In genomic region chr9:46889933-46890662, GRCm38 (mm10) we compare ENCODE assay signal across 18 mouse cellular contexts.
DNase-seq lines count a peak whose midpoint lies in the region; ATAC-seq and TF ChIP-seq lines count a peak whose summit lies in the region.
"Had no signal": no experiment of that assay in that cellular context is flagged by ENCODE, and none has a peak within 500 bp of the region (broad histone marks: within the 10 kb centered on the region; RNA-seq: fewer than 3 reads in every experiment).

No protein-coding gene starts in this region.

- H3K27me3 ChIP-seq in embryonic facial prominence, embryonic 14.5 days (replicated peaks; ENCODE audit: control insufficient read depth, insufficient read depth, low read length) = no peaks in the 10 kb centered on the region
- H3K27me3 ChIP-seq: embryonic facial prominence, embryonic 13.5 days; lung, embryonic 15.5 days; megakaryocyte, embryonic 14.5 days had no signal

- peak overlapping the region; percentile 86 for H3K27ac ChIP-seq in layer of hippocampus, adult 2 months
- no peak overlapping the region for H3K27ac ChIP-seq in embryonic facial prominence, embryonic 14.5 days (replicated peaks; ENCODE audit: low read depth, low read length)
- H3K27ac ChIP-seq in olfactory bulb, adult 2 months (ENCODE audit: insufficient read depth, low read depth, low read length) = peak overlapping the region; percentile 57; the same call in 1 of the 2 replicates
- H3K27ac ChIP-seq: embryonic facial prominence, embryonic 13.5 days; lung, embryonic 15.5 days had no signal

- H3K4me2 ChIP-seq in embryonic facial prominence, embryonic 14.5 days (ENCODE audit: low read depth, low read length) = no peak overlapping the region
- H3K4me2 ChIP-seq: embryonic facial prominence, embryonic 13.5 days; heart, embryonic 11.5 days; liver, embryonic 11.5 days; lung, embryonic 15.5 days had no signal

- TF ChIP-seq CTCF in layer of hippocampus, adult 2 months (conservative IDR thresholded peaks at IDR 0.05) = no peak
- TF ChIP-seq CTCF in olfactory bulb, adult 2 months (IDR thresholded peaks at IDR 0.05; ENCODE audit: insufficient read depth, low read depth, low read length) = no peak

- WGBS in embryonic facial prominence, embryonic 14.5 days = 73% methylated on average over 4 of the region's 4 CpGs
- WGBS in olfactory bulb, adult 2 months = 79% methylated on average over 4 of the region's 4 CpGs

- no peak overlapping the region for H3K4me3 ChIP-seq in layer of hippocampus, adult 2 months
- no peak overlapping the region for H3K4me3 ChIP-seq in embryonic facial prominence, embryonic 14.5 days (ENCODE audit: low read depth, low read length)
- H3K4me3 ChIP-seq in olfactory bulb, adult 2 months (ENCODE audit: insufficient read depth, low read depth, low read length) = no peak overlapping the region
- H3K4me3 ChIP-seq: embryonic facial prominence, embryonic 13.5 days; lung, embryonic 15.5 days; megakaryocyte, embryonic 14.5 days had no signal

- H3K9me3 ChIP-seq in embryonic facial prominence, embryonic 14.5 days (ENCODE audit: control insufficient read depth, low read length) = no peaks in the 10 kb centered on the region
- H3K9me3 ChIP-seq: embryonic facial prominence, embryonic 13.5 days; lung, embryonic 15.5 days had no signal

- no peak overlapping the region for H3K9ac ChIP-seq in embryonic facial prominence, embryonic 14.5 days (ENCODE audit: low read depth, low read length)
- H3K9ac ChIP-seq: embryonic facial prominence, embryonic 13.5 days; lung, embryonic 15.5 days had no signal

- ATAC-seq in embryonic facial prominence, embryonic 14.5 days (ENCODE audit: low read depth) = no peak
- no peak for ATAC-seq in monocyte, adult 5-6 weeks (replicated peaks; ENCODE audit: insufficient number of reproducible peaks, low FRiP score, low TSS enrichment, poor library complexity, severe bottlenecking)
- ATAC-seq: CD4-positive, CD25-positive, alpha-beta regulatory T cell, adult 4 months; Patski had no signal

- no peaks in the 10 kb centered on the region for H3K4me1 ChIP-seq in embryonic facial prominence, embryonic 14.5 days (ENCODE audit: control insufficient read depth, insufficient read depth, low read length)
- no peaks in the 10 kb centered on the region for H3K4me1 ChIP-seq in olfactory bulb, adult 2 months (ENCODE audit: control insufficient read depth, insufficient read depth, low read length)
- H3K4me1 ChIP-seq: embryonic facial prominence, embryonic 13.5 days; lung, embryonic 15.5 days; megakaryocyte, embryonic 14.5 days had no signal

- no peaks in the 10 kb centered on the region for H3K36me3 ChIP-seq in embryonic facial prominence, embryonic 14.5 days (ENCODE audit: control insufficient read depth, insufficient read depth, low read length)
- H3K36me3 ChIP-seq: embryonic facial prominence, embryonic 13.5 days; lung, embryonic 15.5 days had no signal

- DNase-seq in layer of hippocampus, adult 2 months (ENCODE audit: low spot score in 2 of 2) = peak in 1 of 2 experiments; percentile 46
- no peak for DNase-seq in layer of hippocampus, adult 11-12 months (ENCODE audit: low spot score)
- DNase-seq in R1 (ENCODE audit: low read depth, low spot score) (peak; percentile 83), MN1 (ENCODE audit: low spot score) (no peak)
- peak; percentile 45 for DNase-seq in embryonic facial prominence, embryonic 14.5 days (ENCODE audit: low spot score)
- DNase-seq: adrenal gland, adult 8-10 months; cerebellum, adult 9-10 months; gastrocnemius, postnatal 25 days; thymus, postnatal 14 days had no signal

- no peak for TF ChIP-seq POLR2A in olfactory bulb, adult 2 months (IDR thresholded peaks at IDR 0.05; ENCODE audit: insufficient read depth, low read depth, low read length)

Comparison
In these comparisons a context has a peak if more than half of its experiments do, and no peak if none do; other contexts are left out.
1. DNase-seq: peak in R1 (single experiment) and embryonic facial prominence, embryonic 14.5 days (single experiment); none in layer of hippocampus, adult 11-12 months (single experiment) and MN1 (single experiment).